Mouse (Mus musculus) CH12.LX (cell line): ENCODE results near the gene St8sia1. TPM values are rescaled to one million over a fixed set of nuclear protein-coding genes. Genes with fewer than 3 reads are reported as not detected.

Source experiments
- DNase-seq: peaks from one replicate; pipeline ENCODE4 v3.0.0-alpha.2; 2013; ENCODE audit errors: extremely low read depth
- H3K27ac ChIP-seq: 2 replicates; pipeline ENCODE4 v1.5.1; 2012; ENCODE audit warnings: low read depth, mild to moderate bottlenecking, control low read depth, moderate library complexity; ENCODE audit not compliant: insufficient read depth
- H3K27me3 ChIP-seq: replicated peaks from 2 replicates; pipeline ENCODE3; 2012; ENCODE audit warnings: inconsistent platforms
- H3K36me3 ChIP-seq, 2 experiments: replicated peaks in 1 of 2; 2 replicates each; pipeline versions ENCODE3 to v1.6.1; 2012; ENCODE audit warnings: inconsistent platforms in 1 of 2, low read length in 1 of 2, mild to moderate bottlenecking in 1 of 2, mixed read lengths in 1 of 2, moderate library complexity in 1 of 2; ENCODE audit not compliant: control insufficient read depth in 1 of 2, insufficient read depth in 1 of 2
- H3K4me1 ChIP-seq, 2 experiments: 2 replicates each; pipeline ENCODE4 v1.6.1; 2012; ENCODE audit warnings: inconsistent platforms in 1 of 2, moderate library complexity in 1 of 2; ENCODE audit not compliant: insufficient read depth in 2 of 2, control insufficient read depth in 1 of 2
- H3K4me2 ChIP-seq: 2 replicates; pipeline ENCODE4 v1.6.1; 2012; ENCODE audit warnings: low read depth, mild to moderate bottlenecking, control low read depth; ENCODE audit not compliant: poor library complexity, insufficient read depth, severe bottlenecking
- H3K4me3 ChIP-seq, 3 experiments: fragments of 150-350 bp in 1 of 3; sonication (generic) in 1 of 3; replicated peaks in 1 of 3; 2 replicates each; pipeline versions ENCODE3 to v1.5.1; 2011 to 2012; ENCODE audit warnings: low read depth in 2 of 3, low read length in 2 of 3, mild to moderate bottlenecking in 2 of 3, moderate library complexity in 2 of 3, control low read depth in 1 of 3, improper control_type of control experiment in 1 of 3, inconsistent platforms in 1 of 3, mixed read lengths in 1 of 3; ENCODE audit not compliant: poor library complexity in 1 of 3
- H3K79me2 ChIP-seq: replicated peaks from 2 replicates; pipeline ENCODE4 v1.6.1; 2012; ENCODE audit warnings: mild to moderate bottlenecking, moderate library complexity; ENCODE audit not compliant: control insufficient read depth, poor library complexity, insufficient read depth, severe bottlenecking; ENCODE audit errors: extremely low read depth
- H3K9ac ChIP-seq: 2 replicates; pipeline ENCODE4 v1.6.1; 2012; ENCODE audit warnings: low read depth, mild to moderate bottlenecking, control low read depth, moderate library complexity; ENCODE audit not compliant: insufficient read depth
- H3K9me3 ChIP-seq: replicated peaks from 2 replicates; pipeline ENCODE3; 2012; ENCODE audit warnings: low read length, inconsistent platforms, mixed read lengths
- BHLHE40 ChIP-seq: IDR thresholded peaks from 2 replicates; pipeline ENCODE4 v1.6.1; 2011; ENCODE audit warnings: mild to moderate bottlenecking, low read depth, low read length, improper control_type of control experiment
- CHD1 ChIP-seq: IDR thresholded peaks from 2 replicates; pipeline ENCODE4 v1.6.1; 2012; ENCODE audit warnings: low read depth, low read length, improper control_type of control experiment, inconsistent platforms
- CHD2 ChIP-seq: IDR thresholded peaks from 2 replicates; pipeline ENCODE4 v1.6.1; 2011; ENCODE audit warnings: low read length, improper control_type of control experiment
- CTCF ChIP-seq, 2 experiments: IDR thresholded peaks in 1 of 2; conservative IDR thresholded peaks in 1 of 2; 2 replicates each; pipeline ENCODE4 v1.5.1; 2011 to 2012; ENCODE audit warnings: low read depth in 2 of 2, low read length in 2 of 2, improper control_type of control experiment in 1 of 2, inconsistent platforms in 1 of 2, mild to moderate bottlenecking in 1 of 2, moderate library complexity in 1 of 2
- ELF1 ChIP-seq: IDR thresholded peaks from 2 replicates; pipeline ENCODE4 v1.6.1; 2014; ENCODE audit warnings: low read depth, mild to moderate bottlenecking, inconsistent platforms, low read length, improper control_type of control experiment
- EP300 ChIP-seq: IDR thresholded peaks from 2 replicates; pipeline ENCODE4 v1.6.1; 2011; ENCODE audit warnings: low read length, improper control_type of control experiment
- HCFC1 ChIP-seq: IDR thresholded peaks from 2 replicates; pipeline ENCODE4 v1.6.1; 2012; ENCODE audit warnings: low read depth, mild to moderate bottlenecking, inconsistent platforms, low read length, improper control_type of control experiment
- IRF4 ChIP-seq: IDR thresholded peaks from 2 replicates; pipeline ENCODE4 v1.6.1; 2014; ENCODE audit warnings: low read depth, mild to moderate bottlenecking, inconsistent platforms, low read length, improper control_type of control experiment
- JUND ChIP-seq: conservative IDR thresholded peaks from 2 replicates; pipeline ENCODE4 v1.6.1; 2011; ENCODE audit warnings: low read depth, low read length, improper control_type of control experiment
- KAT2A ChIP-seq: IDR thresholded peaks from 2 replicates; pipeline ENCODE4 v1.6.1; 2012; ENCODE audit warnings: low read length, improper control_type of control experiment, inconsistent platforms; ENCODE audit not compliant: insufficient replicate concordance
- MAFK ChIP-seq: IDR thresholded peaks from 2 replicates; pipeline ENCODE4 v1.6.1; 2011; ENCODE audit warnings: low read length, improper control_type of control experiment; ENCODE audit not compliant: insufficient replicate concordance
- MAX ChIP-seq: IDR thresholded peaks from 2 replicates; pipeline ENCODE4 v1.6.1; 2011; ENCODE audit warnings: low read length, improper control_type of control experiment
- MXI1 ChIP-seq: IDR thresholded peaks from 2 replicates; pipeline ENCODE4 v1.6.1; 2011; ENCODE audit warnings: mild to moderate bottlenecking, low read depth, low read length, improper control_type of control experiment
- MYC ChIP-seq: IDR thresholded peaks from 2 replicates; pipeline ENCODE4 v1.6.1; 2011; ENCODE audit warnings: low read depth, mild to moderate bottlenecking, improper control_type of control experiment, low read length
- NELFE ChIP-seq: IDR thresholded peaks from 2 replicates; pipeline ENCODE4 v1.6.1; 2011; ENCODE audit warnings: low read depth, low read length, improper control_type of control experiment
- PAX5 ChIP-seq: IDR thresholded peaks from 2 replicates; pipeline ENCODE4 v1.6.1; 2012; ENCODE audit warnings: low read length, inconsistent platforms, mixed read lengths
- POLR2A ChIP-seq: IDR thresholded peaks from 2 replicates; pipeline ENCODE4 v1.6.1; 2011; ENCODE audit warnings: low read depth, mild to moderate bottlenecking, improper control_type of control experiment, low read length
- RAD21 ChIP-seq: IDR thresholded peaks from 2 replicates; pipeline ENCODE4 v1.6.1; 2011; ENCODE audit warnings: low read depth, mild to moderate bottlenecking, low read length, improper control_type of control experiment, moderate library complexity
- RCOR1 ChIP-seq: conservative IDR thresholded peaks from 2 replicates; pipeline ENCODE4 v1.6.1; 2012; ENCODE audit warnings: low read depth, mild to moderate bottlenecking, inconsistent platforms, low read length, improper control_type of control experiment
- SIN3A ChIP-seq: IDR thresholded peaks from 2 replicates; pipeline ENCODE4 v1.6.1; 2012; ENCODE audit warnings: low read length, improper control_type of control experiment, inconsistent platforms
- SMC3 ChIP-seq: IDR thresholded peaks from 2 replicates; pipeline ENCODE4 v1.6.1; 2011; ENCODE audit warnings: low read depth, low read length, improper control_type of control experiment
- UBTF ChIP-seq: IDR thresholded peaks from 2 replicates; pipeline ENCODE4 v1.6.1; 2012; ENCODE audit warnings: low read depth, mild to moderate bottlenecking, inconsistent platforms, low read length, improper control_type of control experiment, moderate library complexity
- USF2 ChIP-seq: conservative IDR thresholded peaks from 2 replicates; pipeline ENCODE4 v1.6.1; 2011; ENCODE audit warnings: low read depth, low read length, improper control_type of control experiment
- ZKSCAN1 ChIP-seq: IDR thresholded peaks from 2 replicates; pipeline ENCODE4 v1.6.1; 2012; ENCODE audit warnings: low read depth, inconsistent platforms, low read length, improper control_type of control experiment, borderline replicate concordance
- ZMIZ1 ChIP-seq: IDR thresholded peaks from 2 replicates; pipeline ENCODE4 v1.6.1; 2012; ENCODE audit warnings: low read depth, mild to moderate bottlenecking, inconsistent platforms, low read length, improper control_type of control experiment
- dilution Hi-C: fragments of 300-500 bp; cut with MboI; formaldehyde crosslinking; loops from 2 replicates; pipeline ENCODE4 v1.14.3; 2020; ENCODE audit warnings: low sequenced_read_pairs; ENCODE audit not compliant: extremely low pct_unique_long_range_greater_than_20kb, extremely low pct_ligation_motif_present
- in situ Hi-C: fragments of 300-500 bp; cut with MboI; formaldehyde crosslinking; loops from 3 replicates; pipeline ENCODE4 v1.14.3; 2019; ENCODE audit warnings: low sequenced_read_pairs, low pct_ligation_motif_present, low pct_unique_long_range_greater_than_20kb, mixed read lengths
- polyA plus RNA-seq: library from polyadenylated mRNA; unstranded; fragments of >175 nt; gene quantifications from 2 replicates; pipeline ENCODE4 v1.2.1, GENCODE M21; 2012; ENCODE audit warnings: low read depth; ENCODE audit not compliant: insufficient read length
- total RNA-seq, 2 experiments: library from RNA; depleted of rRNA; stranded (reverse); fragments of 300-350 nt in 1 of 2; fragments of >200 nt in 1 of 2; gene quantifications; 2 replicates each; pipeline ENCODE4 v1.2.3; 2012 to 2014

Gene St8sia1
- total and polyA plus RNA-seq, 3 experiments = 0.13 to 0.51 (median 0.20) TPM

GRCm38 (mm10) chr6:142938074-142938473, 26.2 kb downstream of the St8sia1 start:
- no peak for DNase-seq
- Histone ChIP-seq H3K9ac (no peak overlapping the region), H3K27me3 (no peaks in the 10 kb centered on the region), H3K27ac (no peak overlapping the region), H3K4me2 (no peak overlapping the region), H3K9me3 (no peaks in the 10 kb centered on the region), H3K79me2 (no peaks in the 10 kb centered on the region), H3K4me1 (peaks cover 2 to 26% of the 10 kb centered on the region in 2 experiments; a peak in 3 of 4 replicates), H3K4me3 (no peak overlapping the region), H3K36me3 (no peaks in the 10 kb centered on the region)
- in situ Hi-C loops = no loop called here
- TF ChIP-seq POLR2A (no peak), SMC3 (no peak), CHD2 (no peak), KAT2A (no peak), BHLHE40 (no peak), MAFK (no peak), ELF1 (no peak), CHD1 (no peak), IRF4 (no peak), CTCF (conservative IDR thresholded peaks at IDR 0.05 in 1 of 2, IDR thresholded peaks at IDR 0.05 in 1 of 2; ENCODE audit: low read depth in 2 of 2, low read length in 2 of 2) (no peak), MYC (no peak)
- dilution Hi-C loops = no loop called here

DNA sequence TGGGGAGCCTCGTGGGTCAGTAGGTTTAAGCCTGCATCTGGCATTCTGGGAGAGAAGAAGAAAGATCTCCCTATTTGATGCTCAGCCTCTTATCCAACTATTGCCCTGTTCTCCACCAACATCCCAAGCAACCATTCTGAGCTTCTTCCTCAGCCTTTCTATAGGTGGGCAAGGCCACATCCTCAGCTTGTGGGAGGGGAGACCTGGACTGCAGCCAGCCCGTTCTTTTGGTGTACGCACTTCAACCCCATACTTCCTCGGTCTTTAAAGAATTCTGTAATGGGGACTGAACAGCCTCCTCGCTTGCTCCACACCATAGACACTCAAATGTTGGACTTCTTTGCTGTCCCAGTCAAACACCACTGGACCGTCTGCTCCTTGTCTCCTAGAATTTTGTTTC, 31.7 kb downstream of the St8sia1 start:
- Histone ChIP-seq H3K79me2 (no peaks in the 10 kb centered on the region), H3K27me3 (no peaks in the 10 kb centered on the region), H3K4me1 (peaks cover 0 to 5% of the 10 kb centered on the region in 2 experiments; a peak in 2 of 4 replicates), H3K36me3 (no peaks in the 10 kb centered on the region), H3K4me2 (no peak overlapping the region), H3K9me3 (no peaks in the 10 kb centered on the region), H3K9ac (no peak overlapping the region), H3K4me3 (no peak overlapping the region), H3K27ac (no peak overlapping the region)
- TF ChIP-seq MAX (no peak), HCFC1 (no peak), ELF1 (no peak), ZMIZ1 (no peak), EP300 (no peak), ZKSCAN1 (no peak), JUND (no peak), RCOR1 (no peak), SIN3A (no peak), RAD21 (no peak), USF2 (no peak), MXI1 (no peak), CTCF (conservative IDR thresholded peaks at IDR 0.05 in 1 of 2, IDR thresholded peaks at IDR 0.05 in 1 of 2; ENCODE audit: low read depth in 2 of 2, low read length in 2 of 2) (no peak), NELFE (no peak), PAX5 (no peak), POLR2A (no peak), UBTF (no peak)
- no peak for DNase-seq
- in situ Hi-C loops = no loop called here
- dilution Hi-C loops = no loop called here
